Mouse (Mus musculus) subcutaneous adipose tissue, adult 2 months (tissue): ENCODE data around the gene Insm2. TPM values are rescaled to one million over a fixed set of nuclear protein-coding genes. Genes with fewer than 3 reads are reported as not detected.

Source experiments
- polyA plus RNA-seq: library from polyadenylated mRNA; depleted of rRNA; stranded (reverse); fragments of >200 nt; gene quantifications from 2 replicates; pipeline ENCODE4 v1.2.3, GENCODE M21; 2012; ENCODE audit warnings: low replicate concordance; rRNA removed

Gene Insm2
- polyA plus RNA-seq, result not detected in 2 replicates

GRCm38 (mm10) chr12:55598887-55599561 lies at the start of gene Insm2:
Gene Insm2, plus strand, starts transcription at chr12:55599427.

GRCm38 (mm10) chr12:55565206-55565605 lies 34.0 kb upstream of the Insm2 start, which contains the start of gene Aldoart2:
Gene Aldoart2, plus strand, starts transcription at chr12:55565239.

Other genes starting within 250 kb of the Insm2 start
- 76.7 and 92.6 TPM in 2 replicates for gene Psma6, start 215.2 kb upstream of the Insm2 start, polyA plus RNA-seq
- 159 and 221 TPM in 2 replicates for gene Nfkbia, start 106.8 kb upstream of the Insm2 start, polyA plus RNA-seq
- 0.09 and 0.14 TPM in 2 replicates for gene Aldoart2, start 34.2 kb upstream of the Insm2 start, polyA plus RNA-seq
- gene Ralgapa1, start 221.7 kb downstream of the Insm2 start, polyA plus RNA-seq, result 39.1 and 46.0 TPM in 2 replicates
- gene Brms1l, start 236.9 kb downstream of the Insm2 start, polyA plus RNA-seq, result 12.2 and 18.4 TPM in 2 replicates